Mouse (Mus musculus): ENCODE data around the gene Sorcs3. TPM values are rescaled to one million over a fixed set of nuclear protein-coding genes. Genes with fewer than 3 reads are reported as not detected.

Sorcs3 gene
- polyA plus RNA-seq, 1 experiment from 2014 or later: 0.45 TPM

- ATAC-seq: no peak
- 60% methylated on average over 1 of the region's 1 CpGs for WGBS
Observed at GRCm38 (mm10) chr19:48575736-48576135, 369.9 kb downstream of the Sorcs3 start.

GRCm38 (mm10) chr19:48577169-48577568 lies 371.3 kb downstream of the Sorcs3 start:
- Histone ChIP-seq H3K9me3 (ENCODE audit: control insufficient read depth, low read length) (no peaks in the 10 kb centered on the region), H3K4me1 (ENCODE audit: control insufficient read depth, insufficient read depth, low read length) (no peaks in the 10 kb centered on the region), H3K36me3 (ENCODE audit: control insufficient read depth, insufficient read depth, low read length) (no peaks in the 10 kb centered on the region), H3K9ac (ENCODE audit: low read depth, low read length) (no peak overlapping the region), H3K4me3 (ENCODE audit: low read length) (no peak overlapping the region), H3K27ac (ENCODE audit: low read length) (no peak overlapping the region), H3K27me3 (replicated peaks; ENCODE audit: control insufficient read depth, insufficient read depth, low read length) (no peaks in the 10 kb centered on the region), H3K4me2 (ENCODE audit: low read depth, low read length) (no peak overlapping the region)
- 57% methylated on average over 5 of the region's 5 CpGs for WGBS
- ATAC-seq: no peak

More at GRCm38 (mm10) chr19:48575736-48576135, 369.9 kb downstream of the Sorcs3 start:
- no peaks in the 10 kb centered on the region for H3K36me3 ChIP-seq (ENCODE audit: control insufficient read depth, insufficient read depth, low read length)
- no peak overlapping the region for H3K4me2 ChIP-seq (ENCODE audit: low read depth, low read length)
- H3K4me3 ChIP-seq (ENCODE audit: low read length): no peak overlapping the region
- no peaks in the 10 kb centered on the region for H3K27me3 ChIP-seq (replicated peaks; ENCODE audit: control insufficient read depth, insufficient read depth, low read length)
- H3K9ac ChIP-seq (ENCODE audit: low read depth, low read length): no peak overlapping the region
- H3K4me1 ChIP-seq (ENCODE audit: control insufficient read depth, insufficient read depth, low read length): no peaks in the 10 kb centered on the region
- no peak overlapping the region for H3K27ac ChIP-seq (ENCODE audit: low read length)
- H3K9me3 ChIP-seq (ENCODE audit: control insufficient read depth, low read length): no peaks in the 10 kb centered on the region

GRCm38 (mm10) chr19:48584938-48585560 lies 379.2 kb downstream of the Sorcs3 start:
- Histone ChIP-seq H3K27me3 (replicated peaks; ENCODE audit: control insufficient read depth, insufficient read depth, low read length) (no peaks in the 10 kb centered on the region), H3K4me3 (ENCODE audit: low read length) (no peak overlapping the region), H3K27ac (ENCODE audit: low read length) (no peak overlapping the region), H3K9me3 (ENCODE audit: control insufficient read depth, low read length) (no peaks in the 10 kb centered on the region), H3K4me1 (ENCODE audit: control insufficient read depth, insufficient read depth, low read length) (no peaks in the 10 kb centered on the region), H3K9ac (ENCODE audit: low read depth, low read length) (no peak overlapping the region), H3K36me3 (ENCODE audit: control insufficient read depth, insufficient read depth, low read length) (no peaks in the 10 kb centered on the region), H3K4me2 (ENCODE audit: low read depth, low read length) (no peak overlapping the region)
- 76% methylated on average over 8 of the region's 8 CpGs for WGBS
- no peak for ATAC-seq

DNA sequence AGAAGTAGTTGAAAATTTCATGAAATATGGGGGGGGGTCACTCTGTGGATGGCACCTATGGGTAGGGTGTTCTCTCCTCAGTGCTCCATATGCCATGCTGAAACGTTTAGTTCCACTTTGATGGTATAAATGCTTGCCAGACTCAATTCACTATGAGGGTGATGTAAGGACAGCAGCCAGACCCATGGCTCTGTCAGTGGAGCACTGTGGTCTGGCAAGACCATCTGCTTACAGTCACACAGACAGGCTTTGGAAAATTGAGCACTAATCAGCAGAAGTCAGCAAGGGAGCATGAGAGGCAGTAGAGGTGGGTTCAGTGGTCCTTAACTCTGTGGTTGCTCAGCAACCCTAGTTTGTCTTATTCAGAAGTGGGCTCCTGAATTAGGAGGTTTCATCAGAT lies 411.1 kb downstream of the Sorcs3 start:
- Histone ChIP-seq H3K4me2 (ENCODE audit: low read depth, low read length) (no peak overlapping the region), H3K9ac (ENCODE audit: low read depth, low read length) (no peak overlapping the region), H3K27me3 (replicated peaks; ENCODE audit: control insufficient read depth, insufficient read depth, low read length) (no peaks in the 10 kb centered on the region), H3K4me1 (ENCODE audit: control insufficient read depth, insufficient read depth, low read length) (no peaks in the 10 kb centered on the region), H3K9me3 (ENCODE audit: control insufficient read depth, low read length) (no peaks in the 10 kb centered on the region), H3K27ac (ENCODE audit: low read length) (no peak overlapping the region), H3K4me3 (ENCODE audit: low read length) (no peak overlapping the region), H3K36me3 (ENCODE audit: control insufficient read depth, insufficient read depth, low read length) (no peaks in the 10 kb centered on the region)
- WGBS: 46% methylated on average over 1 of the region's 1 CpGs
- ATAC-seq: no peak

DNA sequence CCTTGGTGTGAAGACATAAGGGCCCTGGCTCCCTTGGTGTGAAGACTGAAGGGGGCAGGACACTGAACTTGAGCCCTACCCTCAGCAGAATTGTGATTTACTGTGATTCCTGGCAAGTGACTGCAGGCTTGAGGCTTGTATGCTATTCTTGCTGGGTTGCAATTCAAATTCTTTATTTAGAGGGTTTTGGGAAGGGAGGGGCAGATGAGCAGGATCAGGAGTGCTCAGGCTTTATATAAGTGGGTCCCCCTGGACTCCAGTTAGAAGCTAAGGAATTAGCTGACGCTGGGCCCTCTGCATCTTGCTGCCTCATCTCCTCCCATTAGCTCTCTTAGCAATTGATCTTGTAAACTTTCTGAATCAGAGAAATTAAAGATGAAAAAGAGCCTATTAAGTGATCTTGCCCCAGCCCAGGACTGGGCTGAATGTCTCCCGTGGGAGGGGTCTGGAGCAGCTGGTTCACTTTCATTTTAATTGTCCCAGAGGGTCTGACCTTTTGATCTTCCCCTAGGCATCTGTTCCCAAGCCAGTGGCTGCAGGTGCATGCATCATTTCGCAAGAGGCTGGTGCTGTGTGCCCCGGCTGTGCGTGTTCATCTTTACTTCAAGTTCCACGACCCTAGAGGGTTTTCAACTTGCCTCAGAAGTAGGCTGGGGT lies 425.0 kb downstream of the Sorcs3 start:
- Histone ChIP-seq H3K36me3 (ENCODE audit: control insufficient read depth, insufficient read depth, low read length) (no peaks in the 10 kb centered on the region), H3K27ac (ENCODE audit: low read length) (no peak overlapping the region), H3K9me3 (ENCODE audit: control insufficient read depth, low read length) (no peaks in the 10 kb centered on the region), H3K4me1 (ENCODE audit: control insufficient read depth, insufficient read depth, low read length) (no peaks in the 10 kb centered on the region), H3K27me3 (replicated peaks; ENCODE audit: control insufficient read depth, insufficient read depth, low read length) (no peaks in the 10 kb centered on the region), H3K4me3 (ENCODE audit: low read length) (no peak overlapping the region), H3K4me2 (ENCODE audit: low read depth, low read length) (no peak overlapping the region), H3K9ac (ENCODE audit: low read depth, low read length) (no peak overlapping the region)
- no peak for ATAC-seq
- 53% methylated on average over 6 of the region's 6 CpGs for WGBS

DNA sequence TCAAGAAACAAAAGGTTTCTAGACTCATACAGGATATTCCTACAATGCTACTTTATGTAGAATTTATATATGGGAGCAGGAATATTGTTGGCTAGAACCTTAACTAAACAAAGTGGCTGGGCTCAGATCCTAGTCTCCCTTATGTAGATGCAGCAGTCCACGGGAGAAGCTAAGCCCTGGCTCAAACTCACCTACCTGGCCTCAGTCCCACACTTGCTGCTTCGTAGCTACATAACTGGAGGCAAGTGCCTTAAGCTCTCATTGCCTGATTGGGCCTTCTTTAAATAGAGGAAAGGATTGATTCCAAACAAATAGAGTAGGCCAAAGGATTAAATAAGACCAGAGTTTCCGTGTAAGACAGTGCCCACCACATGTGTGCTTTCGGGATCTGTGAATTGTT lies 436.7 kb downstream of the Sorcs3 start:
- Histone ChIP-seq H3K9me3 (ENCODE audit: control insufficient read depth, low read length) (no peaks in the 10 kb centered on the region), H3K27me3 (replicated peaks; ENCODE audit: control insufficient read depth, insufficient read depth, low read length) (no peaks in the 10 kb centered on the region), H3K9ac (ENCODE audit: low read depth, low read length) (no peak overlapping the region), H3K27ac (ENCODE audit: low read length) (no peak overlapping the region), H3K4me1 (ENCODE audit: control insufficient read depth, insufficient read depth, low read length) (no peaks in the 10 kb centered on the region), H3K4me2 (ENCODE audit: low read depth, low read length) (no peak overlapping the region), H3K4me3 (ENCODE audit: low read length) (no peak overlapping the region), H3K36me3 (ENCODE audit: control insufficient read depth, insufficient read depth, low read length) (no peaks in the 10 kb centered on the region)
- WGBS: 80% methylated on average over 4 of the region's 4 CpGs
- no peak for ATAC-seq

GRCm38 (mm10) chr19:48649941-48650340 lies 444.1 kb downstream of the Sorcs3 start:
- 68% methylated on average over 2 of the region's 2 CpGs for WGBS
- no peak for ATAC-seq
- Histone ChIP-seq H3K27me3 (replicated peaks; ENCODE audit: control insufficient read depth, insufficient read depth, low read length) (no peaks in the 10 kb centered on the region), H3K36me3 (ENCODE audit: control insufficient read depth, insufficient read depth, low read length) (no peaks in the 10 kb centered on the region), H3K4me2 (ENCODE audit: low read depth, low read length) (no peak overlapping the region), H3K4me3 (ENCODE audit: low read length) (no peak overlapping the region), H3K4me1 (ENCODE audit: control insufficient read depth, insufficient read depth, low read length) (no peaks in the 10 kb centered on the region), H3K9ac (ENCODE audit: low read depth, low read length) (no peak overlapping the region), H3K9me3 (ENCODE audit: control insufficient read depth, low read length) (no peaks in the 10 kb centered on the region), H3K27ac (ENCODE audit: low read length) (no peak overlapping the region)

GRCm38 (mm10) chr19:48651617-48652016 lies 445.8 kb downstream of the Sorcs3 start:
- 70% methylated on average over 6 of the region's 6 CpGs for whole genome bisulfite sequencing
- no peak for ATAC-seq
- H3K4me2 ChIP-seq (ENCODE audit: low read depth, low read length): no peak overlapping the region
- H3K9ac ChIP-seq (ENCODE audit: low read depth, low read length): no peak overlapping the region
- no peaks in the 10 kb centered on the region for H3K36me3 ChIP-seq (ENCODE audit: control insufficient read depth, insufficient read depth, low read length)
- H3K27me3 ChIP-seq (replicated peaks; ENCODE audit: control insufficient read depth, insufficient read depth, low read length): no peaks in the 10 kb centered on the region
- no peak overlapping the region for H3K27ac ChIP-seq (ENCODE audit: low read length)
- H3K4me3 ChIP-seq (ENCODE audit: low read length): no peak overlapping the region
- H3K4me1 ChIP-seq (ENCODE audit: control insufficient read depth, insufficient read depth, low read length): no peaks in the 10 kb centered on the region
- H3K9me3 ChIP-seq (ENCODE audit: control insufficient read depth, low read length): no peaks in the 10 kb centered on the region

DNA sequence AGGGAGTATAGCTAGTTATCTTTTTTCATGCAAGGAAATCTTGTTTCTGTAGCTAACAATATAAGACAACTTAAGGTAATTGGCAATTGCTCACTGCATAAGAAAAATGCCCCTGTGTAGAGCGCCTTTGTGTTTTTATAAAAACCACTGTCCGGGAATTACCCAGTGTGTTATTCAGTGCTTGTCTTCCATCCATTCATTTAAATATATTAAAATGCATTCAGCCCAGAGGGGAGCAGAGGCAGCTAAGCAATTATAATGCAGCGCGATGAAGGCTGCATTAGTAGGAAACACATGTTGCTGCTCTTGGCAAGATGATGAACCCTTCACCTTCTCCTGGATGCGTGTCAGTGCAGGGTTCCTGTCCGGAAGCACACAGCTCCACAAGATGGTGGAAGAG lies 454.4 kb downstream of the Sorcs3 start:
- H3K36me3 ChIP-seq (ENCODE audit: control insufficient read depth, insufficient read depth, low read length): no peaks in the 10 kb centered on the region
- WGBS: 85% methylated on average over 6 of the region's 6 CpGs

GRCm38 (mm10) chr19:48679896-48680295 lies 474.1 kb downstream of the Sorcs3 start:
- H3K4me3 ChIP-seq (ENCODE audit: low read length): no peak overlapping the region
- no peak overlapping the region for H3K9ac ChIP-seq (ENCODE audit: low read depth, low read length)
- ATAC-seq: no peak
- no peak overlapping the region for H3K27ac ChIP-seq (ENCODE audit: low read length)
- WGBS: 89% methylated on average over 1 of the region's 1 CpGs
- no peaks in the 10 kb centered on the region for H3K4me1 ChIP-seq (ENCODE audit: control insufficient read depth, insufficient read depth, low read length)
- no peak overlapping the region for H3K4me2 ChIP-seq (ENCODE audit: low read depth, low read length)
- H3K9me3 ChIP-seq (ENCODE audit: control insufficient read depth, low read length): no peaks in the 10 kb centered on the region
- no peaks in the 10 kb centered on the region for H3K27me3 ChIP-seq (replicated peaks; ENCODE audit: control insufficient read depth, insufficient read depth, low read length)
- H3K36me3 ChIP-seq (ENCODE audit: control insufficient read depth, insufficient read depth, low read length): no peaks in the 10 kb centered on the region

More for the DNA sequence above, 454.4 kb downstream of the Sorcs3 start:
- no peak for ATAC-seq
- H3K27me3 ChIP-seq (replicated peaks; ENCODE audit: control insufficient read depth, insufficient read depth, low read length): no peaks in the 10 kb centered on the region
- H3K4me3 ChIP-seq (ENCODE audit: low read length): no peak overlapping the region
- no peak overlapping the region for H3K9ac ChIP-seq (ENCODE audit: low read depth, low read length)
- H3K9me3 ChIP-seq (ENCODE audit: control insufficient read depth, low read length): no peaks in the 10 kb centered on the region
- no peak overlapping the region for H3K4me2 ChIP-seq (ENCODE audit: low read depth, low read length)
- no peaks in the 10 kb centered on the region for H3K4me1 ChIP-seq (ENCODE audit: control insufficient read depth, insufficient read depth, low read length)
- H3K27ac ChIP-seq (ENCODE audit: low read length): no peak overlapping the region
